In genomic region chr3:98086441-98086840, GRCm38 (mm10) we compare ENCODE assay signal across 10 mouse cellular contexts.
DNase-seq lines count a peak whose midpoint lies in the region; ATAC-seq and TF ChIP-seq lines count a peak whose summit lies in the region.
"Had no signal": no experiment of that assay in that cellular context is flagged by ENCODE, and none has a peak within 500 bp of the region (broad histone marks: within the 10 kb centered on the region; RNA-seq: fewer than 3 reads in every experiment).

No protein-coding gene starts in this region.

- TF ChIP-seq EP300 in MEL (IDR thresholded peaks at IDR 0.05; ENCODE audit: low read depth in 1 of 2, low read length in 2 of 2), result no peak; a peak in 1 of 4 replicates

- peak overlapping the region; percentile 20; the same call in 1 of the 2 replicates for H3K27ac ChIP-seq in heart, embryonic 16.5 days (ENCODE audit: low read length)
- no peak overlapping the region for H3K27ac ChIP-seq in heart, embryonic 11.5 days (ENCODE audit: low read depth, low read length)
- H3K27ac ChIP-seq in MEL (ENCODE audit: control insufficient read depth, low read depth, low read length), result peak overlapping the region; percentile 71
- peak overlapping the region; percentile 91 for H3K27ac ChIP-seq in embryonic facial prominence, embryonic 13.5 days
- H3K27ac ChIP-seq in liver, embryonic 11.5 days (ENCODE audit: low read depth, low read length), result peak overlapping the region; percentile 19; the same call in 1 of the 2 replicates

- no peak for TF ChIP-seq POLR2A in MEL (IDR thresholded peaks at IDR 0.05; ENCODE audit: control insufficient read depth in 1 of 2, insufficient read depth in 1 of 2, low read depth in 1 of 2, low read length in 2 of 2, poor library complexity in 1 of 2)

- no peaks in the 10 kb centered on the region for H3K79me2 ChIP-seq in MEL (ENCODE audit: control insufficient read depth, insufficient read depth, low read length, poor library complexity)

- no peak overlapping the region for H3K4me2 ChIP-seq in heart, embryonic 16.5 days (ENCODE audit: low read depth, low read length)
- H3K4me2 ChIP-seq in heart, embryonic 11.5 days, result no peak overlapping the region
- 0 out of 2 replicates have a peak overlapping the region, but pooled peaks have one; percentile 9 for H3K4me2 ChIP-seq in embryonic facial prominence, embryonic 13.5 days
- H3K4me2 ChIP-seq in liver, embryonic 11.5 days, result no peak overlapping the region

- no peaks in the 10 kb centered on the region for H3K9me3 ChIP-seq in heart, embryonic 16.5 days (replicated peaks; ENCODE audit: control insufficient read depth, low read length)
- no peaks in the 10 kb centered on the region for H3K9me3 ChIP-seq in heart, embryonic 11.5 days (replicated peaks; ENCODE audit: control insufficient read depth, low read length)
- H3K9me3 ChIP-seq in MEL (replicated peaks; ENCODE audit: insufficient read depth, low read length), result no peaks in the 10 kb centered on the region
- no peaks in the 10 kb centered on the region for H3K9me3 ChIP-seq in embryonic facial prominence, embryonic 13.5 days
- no peaks in the 10 kb centered on the region for H3K9me3 ChIP-seq in liver, embryonic 11.5 days (ENCODE audit: control insufficient read depth, low read length)

- H3K27me3 ChIP-seq in heart, embryonic 16.5 days (ENCODE audit: control insufficient read depth, insufficient read depth, low read length), result no peaks in the 10 kb centered on the region
- H3K27me3 ChIP-seq in heart, embryonic 11.5 days (ENCODE audit: control insufficient read depth, insufficient read depth, low read length), result no peaks in the 10 kb centered on the region
- no peaks in the 10 kb centered on the region for H3K27me3 ChIP-seq in MEL (ENCODE audit: control insufficient read depth in 1 of 2, insufficient read depth in 2 of 2, low read length in 2 of 2)
- H3K27me3 ChIP-seq in embryonic facial prominence, embryonic 13.5 days, result no peaks in the 10 kb centered on the region
- H3K27me3 ChIP-seq in liver, embryonic 11.5 days (replicated peaks; ENCODE audit: control insufficient read depth, insufficient read depth, low read length), result no peaks in the 10 kb centered on the region

- H3K4me3 ChIP-seq in heart, embryonic 16.5 days (ENCODE audit: low read length), result no peak overlapping the region
- H3K4me3 ChIP-seq in heart, embryonic 11.5 days (ENCODE audit: low read depth, low read length), result no peak overlapping the region
- peak overlapping the region in 1 of 2 experiments; percentile 35; a peak in 2 of 4 replicates for H3K4me3 ChIP-seq in MEL (ENCODE audit: control insufficient read depth in 1 of 2, insufficient read depth in 1 of 2, low read depth in 2 of 2, low read length in 2 of 2)
- no peak overlapping the region for H3K4me3 ChIP-seq in embryonic facial prominence, embryonic 13.5 days
- H3K4me3 ChIP-seq in liver, embryonic 11.5 days (ENCODE audit: low read depth, low read length), result no peak overlapping the region

- H3K4me1 ChIP-seq in heart, embryonic 16.5 days (ENCODE audit: control insufficient read depth, insufficient read depth, low read length), result peaks cover 19% of the 10 kb centered on the region
- H3K4me1 ChIP-seq in heart, embryonic 11.5 days (ENCODE audit: control insufficient read depth, insufficient read depth, low read length), result peaks cover 28% of the 10 kb centered on the region
- H3K4me1 ChIP-seq in MEL (ENCODE audit: control insufficient read depth in 1 of 2, insufficient read depth in 2 of 2, low read length in 2 of 2), result peaks cover 43 to 58% of the 10 kb centered on the region in 2 experiments
- peaks cover 74% of the 10 kb centered on the region for H3K4me1 ChIP-seq in embryonic facial prominence, embryonic 13.5 days
- H3K4me1 ChIP-seq in liver, embryonic 11.5 days (replicated peaks; ENCODE audit: control insufficient read depth, insufficient read depth, low read length), result peaks cover 19% of the 10 kb centered on the region

- TF ChIP-seq CTCF in MEL (IDR thresholded peaks at IDR 0.05 in 2 of 3, conservative IDR thresholded peaks at IDR 0.05 in 1 of 3; ENCODE audit: control insufficient read depth in 1 of 3, insufficient read depth in 1 of 3, low read depth in 2 of 3, low read length in 3 of 3, poor library complexity in 1 of 3, severe bottlenecking in 1 of 3), result no peak

- no peak overlapping the region for H3K9ac ChIP-seq in heart, embryonic 16.5 days (ENCODE audit: low read length)
- no peak overlapping the region for H3K9ac ChIP-seq in heart, embryonic 11.5 days (ENCODE audit: low read depth, low read length)
- H3K9ac ChIP-seq in MEL (ENCODE audit: control insufficient read depth, low read depth, low read length, poor library complexity, severe bottlenecking), result no peak overlapping the region
- H3K9ac ChIP-seq in embryonic facial prominence, embryonic 13.5 days, result no peak overlapping the region
- no peak overlapping the region for H3K9ac ChIP-seq in liver, embryonic 11.5 days (ENCODE audit: low read depth, low read length)

- ATAC-seq in heart, embryonic 16.5 days (replicated peaks; ENCODE audit: extremely low read depth, insufficient read depth, low FRiP score), result no peak
- no peak for ATAC-seq in heart, embryonic 11.5 days (replicated peaks; ENCODE audit: insufficient number of reproducible peaks, low FRiP score, low TSS enrichment)
- ATAC-seq in embryonic facial prominence, embryonic 13.5 days (ENCODE audit: insufficient number of reproducible peaks, insufficient read depth, low FRiP score, low TSS enrichment, low read depth), result peak; percentile 26; the same call in 1 of the 2 replicates
- no peak for ATAC-seq in liver, embryonic 11.5 days (replicated peaks; ENCODE audit: low FRiP score)

- TF ChIP-seq RAD21 in MEL (IDR thresholded peaks at IDR 0.05; ENCODE audit: low read depth, low read length), result no peak

- no peak for DNase-seq in MEL (ENCODE audit: low read depth, low spot score)
- DNase-seq in liver, embryonic 11.5 days (ENCODE audit: low spot score), result no peak
- no peak for DNase-seq in yolk sac, embryonic 10.5 days (ENCODE audit: low spot score)
- DNase-seq in thymus, postnatal 25 days, result no peak
- DNase-seq in natural killer cell, adult 2 months (ENCODE audit: low spot score in 2 of 2), result no peak
- DNase-seq: cerebellum, adult 2 months; kidney, postnatal 14 days had no signal

- H3K36me3 ChIP-seq in heart, embryonic 16.5 days (ENCODE audit: control insufficient read depth, insufficient read depth), result peaks cover 3% of the 10 kb centered on the region; the same call in 1 of the 2 replicates
- peaks cover 5% of the 10 kb centered on the region for H3K36me3 ChIP-seq in heart, embryonic 11.5 days (ENCODE audit: control insufficient read depth, insufficient read depth, low read length)
- peaks cover 0 to 48% of the 10 kb centered on the region in 2 experiments for H3K36me3 ChIP-seq in MEL (ENCODE audit: control insufficient read depth in 1 of 2, insufficient read depth in 2 of 2, low read length in 2 of 2)
- H3K36me3 ChIP-seq in embryonic facial prominence, embryonic 13.5 days, result peaks cover 49% of the 10 kb centered on the region
- H3K36me3 ChIP-seq in liver, embryonic 11.5 days (ENCODE audit: control insufficient read depth, insufficient read depth, low read length), result peaks cover 6% of the 10 kb centered on the region; the same call in 1 of the 2 replicates

- WGBS in heart, embryonic 16.5 days, result 80% methylated on average over 4 of the region's 4 CpGs
- 78% methylated on average over 4 of the region's 4 CpGs for WGBS in heart, embryonic 11.5 days (ENCODE audit: insufficient replicate concordance)
- 26% methylated on average over 4 of the region's 4 CpGs for WGBS in embryonic facial prominence, embryonic 13.5 days
- 77% methylated on average over 4 of the region's 4 CpGs for WGBS in liver, embryonic 11.5 days

TF ChIP-seq in MEL, 35 proteins besides CTCF, POLR2A, EP300 and RAD21:
- TF ChIP-seq E2F4 (IDR thresholded peaks at IDR 0.05; ENCODE audit: borderline replicate concordance, low read depth, low read length) (no peak), MAZ (IDR thresholded peaks at IDR 0.05; ENCODE audit: low read depth, low read length) (no peak), MYC (IDR thresholded peaks at IDR 0.05; ENCODE audit: low read depth, low read length) (no peak), POLR2AphosphoS2 (IDR thresholded peaks at IDR 0.05; ENCODE audit: low read length) (no peak), SIN3A (IDR thresholded peaks at IDR 0.05; ENCODE audit: low read length) (no peak), USF2 (IDR thresholded peaks at IDR 0.05; ENCODE audit: borderline replicate concordance in 1 of 2, insufficient read depth in 1 of 2, low read depth in 1 of 2, low read length in 2 of 2) (no peak)
TF ChIP-seq in MEL: peak in this region for 0.
